Mouse (Mus musculus) embryonic fibroblast, embryonic 13.5 days (primary cell): ENCODE data around the gene Duox1. TPM values are rescaled to one million over a fixed set of nuclear protein-coding genes. Genes with fewer than 3 reads are reported as not detected.
A peak's percentile ranks its signal among the peaks of the same experiment; 100 is the strongest.
"Not testable (repeated sequence)": the region's sequence is repeated elsewhere in the genome, so short reads cannot be mapped to it uniquely, and the experiment has no call there.

ENCODE experiments used
- H3K27ac ChIP-seq: 2 replicates; pipeline ENCODE4 v1.5.1; 2012; ENCODE audit warnings: low read length, control low read depth, inconsistent platforms; ENCODE audit not compliant: insufficient read depth
- H3K4me1 ChIP-seq: 2 replicates; pipeline ENCODE4 v1.6.1; 2011; ENCODE audit warnings: low read length; ENCODE audit not compliant: control insufficient read depth, insufficient read depth
- H3K4me3 ChIP-seq: 2 replicates; pipeline ENCODE4 v1.5.1; 2011; ENCODE audit warnings: mild to moderate bottlenecking, control low read depth, low read length; ENCODE audit not compliant: insufficient read depth
- CTCF ChIP-seq: IDR thresholded peaks from 2 replicates; pipeline ENCODE4 v1.5.1; 2011; ENCODE audit warnings: mild to moderate bottlenecking, control low read depth, low read length, moderate library complexity, borderline replicate concordance; ENCODE audit not compliant: insufficient read depth
- POLR2A ChIP-seq: IDR thresholded peaks from 2 replicates; pipeline ENCODE4 v1.6.1; 2011; ENCODE audit warnings: low read depth, mild to moderate bottlenecking, control low read depth, low read length, moderate library complexity
- polyA plus RNA-seq: library from polyadenylated mRNA; stranded (reverse); fragments of >200 nt; gene quantifications from 2 replicates; pipeline ENCODE4 v1.2.4, GENCODE M21; 2011; ENCODE audit warnings: low read depth; ENCODE audit not compliant: missing spikeins, insufficient read length

Gene Duox1
- polyA plus RNA-seq, 1 experiment = not detected

DNA sequence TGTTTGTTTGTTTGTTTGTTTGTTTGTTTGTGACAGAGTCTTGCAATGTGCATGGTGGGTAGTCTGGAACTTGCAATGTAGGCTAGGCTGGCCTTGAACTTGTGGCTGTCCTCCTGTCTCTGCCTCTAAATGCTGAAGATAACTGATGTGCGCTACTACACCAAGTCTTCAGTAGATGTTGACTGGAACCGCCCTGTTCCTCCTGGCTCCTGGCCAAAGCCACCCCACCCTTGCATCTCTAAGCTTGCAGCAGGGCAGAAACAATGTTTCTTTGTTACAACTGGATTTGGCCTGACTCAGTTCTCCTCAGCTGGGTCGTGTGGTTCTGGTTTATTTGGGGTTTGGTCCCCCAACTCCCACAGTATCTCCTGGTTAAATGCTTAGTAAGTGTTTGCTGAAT lies 18.7 kb downstream of the Duox1 start:
- Histone ChIP-seq H3K4me3 (no peak overlapping the region), H3K27ac (no peak overlapping the region), H3K4me1 (no peaks in the 10 kb centered on the region)
- TF ChIP-seq CTCF (no peak), POLR2A (no peak)

DNA sequence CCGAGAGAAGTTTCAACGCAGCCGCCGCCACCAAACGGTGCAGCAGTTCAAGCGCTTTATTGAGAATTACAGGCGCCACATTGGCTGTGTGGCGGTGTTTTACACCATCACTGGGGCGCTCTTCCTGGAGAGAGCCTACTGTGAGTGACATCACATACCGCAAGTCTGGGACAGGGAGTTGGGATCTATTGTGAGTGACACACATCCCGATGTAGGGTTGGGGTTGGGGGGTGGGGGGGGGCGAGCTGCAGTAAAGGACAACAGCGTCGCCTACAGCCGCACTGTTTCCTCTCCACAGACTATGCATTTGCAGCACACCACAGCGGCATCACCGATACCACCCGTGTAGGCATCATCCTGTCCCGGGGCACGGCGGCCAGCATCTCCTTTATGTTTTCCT lies 21.8 kb downstream of the Duox1 start:
- Histone ChIP-seq H3K4me3 (no peak overlapping the region), H3K4me1 (0 out of 2 replicates have a peak, but pooled peaks cover 4% of the 10 kb centered on the region), H3K27ac (no peak overlapping the region)
- TF ChIP-seq CTCF (no peak), POLR2A (no peak)

DNA sequence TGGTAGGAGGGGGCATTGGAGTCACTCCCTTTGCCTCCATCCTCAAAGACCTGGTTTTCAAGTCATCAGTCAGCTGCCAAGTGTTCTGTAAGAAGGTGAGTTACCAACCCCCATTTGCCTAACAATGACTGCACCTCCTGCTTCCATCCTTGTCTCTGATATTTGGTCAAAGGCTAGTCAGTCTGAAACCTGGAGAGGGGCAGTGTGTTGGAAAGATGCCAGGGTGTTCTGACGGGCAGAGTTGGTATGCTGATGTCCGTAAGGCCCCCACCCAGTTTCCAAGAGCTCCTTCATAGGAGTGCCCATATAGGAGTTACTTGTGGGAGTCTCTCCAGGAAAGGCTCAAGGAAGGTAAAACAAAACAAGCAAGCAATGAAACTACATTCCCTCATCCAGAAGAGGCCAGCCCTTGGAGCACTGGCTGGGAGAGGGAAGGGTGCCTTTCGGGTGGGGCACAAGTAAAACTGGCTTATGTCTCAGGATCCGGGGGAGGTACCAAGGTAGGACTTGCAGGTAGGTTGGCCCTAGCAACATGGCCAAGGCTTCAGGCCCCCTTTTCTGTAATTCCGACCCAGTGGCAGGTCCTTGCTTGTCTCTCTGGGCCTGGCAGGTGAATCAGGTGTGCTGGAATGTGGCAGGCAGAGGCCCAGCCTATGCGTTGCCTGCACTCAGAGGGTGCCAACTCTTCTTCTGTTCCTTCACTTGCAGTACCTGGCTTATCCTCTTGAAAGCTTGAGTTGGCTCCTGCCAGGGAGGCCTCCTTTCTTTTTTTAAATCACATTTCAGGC lies 29.8 kb downstream of the Duox1 start:
- TF ChIP-seq POLR2A = no peak
- TF ChIP-seq CTCF = no peak
- Histone ChIP-seq H3K4me1 (peaks cover 8% of the 10 kb centered on the region; the same call in 1 of the 2 replicates), H3K27ac (no peak overlapping the region), H3K4me3 (no peak overlapping the region)

DNA sequence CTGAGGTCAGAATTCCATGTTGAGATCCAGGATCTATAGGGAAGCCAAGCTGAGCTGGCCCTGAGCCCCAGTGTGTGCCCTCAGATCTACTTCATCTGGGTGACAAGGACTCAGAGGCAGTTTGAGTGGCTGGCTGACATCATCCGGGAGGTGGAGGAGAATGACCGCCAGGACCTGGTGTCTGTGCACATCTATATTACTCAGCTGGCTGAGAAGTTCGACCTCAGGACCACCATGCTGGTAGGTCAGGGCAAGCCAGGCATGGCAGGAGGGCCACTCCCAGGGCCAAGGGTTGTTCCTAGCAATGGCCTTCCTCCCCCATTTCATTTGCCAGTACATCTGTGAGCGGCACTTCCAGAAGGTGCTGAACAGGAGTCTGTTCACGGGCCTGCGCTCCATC lies 30.7 kb downstream of the Duox1 start:
- H3K27ac ChIP-seq, H3K4me1 ChIP-seq, H3K4me3 ChIP-seq: not testable (repeated sequence)

DNA sequence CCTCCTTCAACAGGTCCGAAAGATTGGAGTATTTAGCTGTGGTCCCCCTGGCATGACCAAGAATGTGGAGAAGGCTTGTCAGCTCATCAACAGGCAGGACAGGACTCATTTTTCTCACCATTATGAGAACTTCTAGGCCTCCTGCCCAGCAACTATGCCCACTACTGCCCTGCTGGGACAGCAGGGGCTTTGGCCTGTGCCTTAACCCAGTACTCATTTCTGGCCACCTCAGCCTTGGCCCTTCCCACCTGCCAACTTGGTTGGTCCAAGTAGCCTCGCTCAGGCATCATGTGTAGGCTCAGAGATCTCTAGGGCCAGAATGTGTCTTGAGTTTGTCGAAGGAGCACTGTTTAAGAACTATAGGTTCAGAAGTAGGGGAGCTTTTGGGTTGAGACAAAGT lies 31.8 kb downstream of the Duox1 start:
- no peak overlapping the region for H3K27ac ChIP-seq
- no peak overlapping the region for H3K4me3 ChIP-seq
- peaks cover 3% of the 10 kb centered on the region; the same call in 1 of the 2 replicates for H3K4me1 ChIP-seq
- TF ChIP-seq CTCF = no peak

DNA sequence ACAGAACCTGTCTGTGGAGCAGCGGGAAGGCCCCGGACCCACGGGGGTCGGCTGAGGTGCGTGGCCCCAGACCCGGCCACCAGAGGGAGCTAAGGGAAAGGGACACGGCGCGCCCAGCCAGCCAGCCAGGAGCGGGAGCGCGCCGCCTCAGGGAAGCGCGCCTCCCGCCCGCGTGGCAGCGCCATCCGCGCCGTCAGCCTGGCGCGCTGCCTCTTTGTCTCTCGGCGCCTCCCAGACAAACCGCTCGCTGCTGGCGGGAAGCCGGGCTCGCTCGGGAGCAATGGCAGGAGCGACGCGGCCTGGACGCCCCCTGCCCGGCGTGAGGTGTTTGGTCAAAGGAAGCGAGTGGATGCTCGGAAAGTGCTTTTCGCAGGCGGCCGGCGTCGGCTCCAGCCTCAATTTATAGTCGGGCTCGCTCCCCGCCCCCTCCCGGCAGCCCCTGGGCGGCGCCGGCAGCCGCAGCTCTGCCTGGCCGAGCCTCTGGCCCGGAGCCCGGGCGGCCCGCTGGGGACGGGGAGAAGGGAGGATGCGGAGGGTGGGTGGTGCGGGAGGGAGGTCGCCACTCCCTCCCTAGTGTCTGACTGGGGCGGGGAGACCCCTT lies 33.2 kb downstream of the Duox1 start:
- Histone ChIP-seq H3K27ac (peak overlapping the region; percentile 97), H3K4me3 (peak overlapping the region; percentile 52), H3K4me1 (peaks cover 3% of the 10 kb centered on the region; the same call in 1 of the 2 replicates)
- TF ChIP-seq POLR2A (peak; percentile 89), CTCF (peak; percentile 54)

DNA sequence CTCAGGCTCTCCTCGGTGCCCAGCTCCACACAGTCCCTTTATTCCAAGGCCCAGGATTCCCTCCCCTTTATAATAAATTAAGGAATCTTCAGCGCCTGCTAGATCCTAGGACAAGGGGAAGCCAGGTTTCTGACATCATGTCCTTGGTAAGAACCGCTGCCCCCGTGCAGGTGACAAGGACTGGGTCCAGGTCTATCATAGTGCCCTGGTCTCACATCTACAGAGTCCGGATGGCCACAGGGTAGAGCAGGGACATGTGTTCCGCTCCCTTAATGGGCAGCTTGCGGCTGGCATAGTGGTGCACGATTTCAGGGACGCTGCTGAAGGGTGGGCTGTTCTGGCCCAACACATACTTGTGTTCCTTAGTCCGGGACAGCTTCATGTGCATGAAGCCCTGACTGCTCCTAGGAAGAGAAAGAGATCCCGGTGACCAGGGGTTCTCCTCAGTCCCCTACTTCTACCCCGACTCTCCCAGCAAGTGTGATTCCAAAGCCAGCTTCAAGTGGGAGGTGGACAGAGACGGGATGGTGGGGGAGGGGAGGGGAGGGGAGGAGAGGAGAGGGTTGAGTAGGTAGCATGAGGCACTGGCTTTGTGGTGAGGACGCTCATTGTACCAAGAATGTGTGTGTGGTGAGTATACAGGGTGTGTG lies 33.8 kb downstream of the Duox1 start:
- Histone ChIP-seq H3K4me3 (peak overlapping the region; percentile 20), H3K27ac (peak overlapping the region; percentile 12; the same call in 1 of the 2 replicates), H3K4me1 (peaks cover 3% of the 10 kb centered on the region; the same call in 1 of the 2 replicates)
- no peak for TF ChIP-seq CTCF
- TF ChIP-seq POLR2A = 0 out of 2 replicates have a peak, but pooled peaks have one; percentile 11

DNA sequence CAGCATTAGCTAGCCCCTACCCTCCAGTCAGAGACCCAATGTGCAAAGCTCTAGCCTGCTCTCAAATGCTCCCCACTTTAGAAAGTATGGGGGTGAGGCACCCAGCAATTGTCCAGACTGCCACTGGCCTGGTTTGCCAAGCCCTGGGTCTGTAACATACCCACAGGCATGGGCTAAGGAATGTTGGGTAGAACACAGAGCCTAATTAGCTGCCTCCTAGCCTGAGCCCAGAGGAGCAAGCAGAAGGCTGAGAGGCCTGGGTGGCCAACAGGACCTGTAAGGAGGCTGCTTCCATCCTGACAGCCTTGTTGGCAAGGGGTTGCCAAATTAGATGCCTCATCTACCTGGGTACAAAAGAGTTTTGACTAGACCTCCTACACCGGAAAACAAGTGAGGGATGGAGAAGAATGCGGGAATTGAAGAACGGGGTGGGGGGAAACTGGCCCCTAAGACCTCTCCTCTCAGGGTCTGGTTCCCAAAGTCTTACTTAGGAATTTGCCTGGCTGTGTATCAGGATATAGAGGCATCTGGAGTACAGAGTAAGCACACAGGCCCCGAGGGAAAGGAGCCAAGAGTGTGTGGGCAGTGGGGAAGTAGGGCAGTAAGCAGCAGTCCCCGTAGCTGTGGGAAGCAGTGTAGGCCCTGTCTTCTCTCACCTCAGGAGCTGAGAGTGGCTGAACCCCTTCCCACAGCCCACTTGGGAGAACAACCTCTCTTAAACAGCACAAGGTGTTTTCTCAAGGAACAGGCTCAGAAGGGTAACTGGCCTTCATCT lies 35.9 kb downstream of the Duox1 start:
- no peak for TF ChIP-seq CTCF
- TF ChIP-seq POLR2A = no peak
- peaks cover 3% of the 10 kb centered on the region; the same call in 1 of the 2 replicates for H3K4me1 ChIP-seq
- H3K27ac ChIP-seq = peak overlapping the region; percentile 48

DNA sequence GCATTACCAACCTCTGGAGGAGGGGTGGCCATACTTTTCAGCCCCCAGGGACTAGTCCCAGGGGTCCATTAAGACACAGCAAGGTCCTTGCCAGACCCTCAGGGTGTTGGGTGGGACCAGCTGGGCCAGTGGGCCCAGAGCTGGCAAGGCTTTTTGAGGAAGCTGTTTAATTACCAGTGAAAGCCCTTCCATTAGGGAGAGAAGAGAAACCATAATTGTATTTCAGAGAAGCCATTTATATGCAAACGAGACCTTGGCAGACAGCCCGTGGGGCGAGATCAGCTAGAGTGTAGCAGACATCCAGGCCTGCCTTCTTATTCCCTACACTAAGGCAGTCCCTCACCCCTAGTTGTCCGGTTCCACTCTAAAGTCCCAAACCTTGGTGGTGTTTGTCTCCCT lies 36.5 kb downstream of the Duox1 start:
- Histone ChIP-seq H3K4me1 (peaks cover 3% of the 10 kb centered on the region; the same call in 1 of the 2 replicates), H3K27ac (peak overlapping the region; percentile 48), H3K4me3 (no peak overlapping the region)
- no peak for TF ChIP-seq POLR2A
- no peak for TF ChIP-seq CTCF

More for the DNA sequence above, 35.9 kb downstream of the Duox1 start:
- no peak overlapping the region for H3K4me3 ChIP-seq
